Mouse (Mus musculus): ENCODE results near the gene Crocc. TPM values are rescaled to one million over a fixed set of nuclear protein-coding genes. Genes with fewer than 3 reads are reported as not detected.

The Crocc gene
- not detected for polyA plus RNA-seq (2014; fragmentation: Illumina TruSeq; extraction: RNeasy Lipid Tissue Mini Kit (QIAGEN cat#74804); ENCODE audit: low read depth, low replicate concordance)

DNA sequence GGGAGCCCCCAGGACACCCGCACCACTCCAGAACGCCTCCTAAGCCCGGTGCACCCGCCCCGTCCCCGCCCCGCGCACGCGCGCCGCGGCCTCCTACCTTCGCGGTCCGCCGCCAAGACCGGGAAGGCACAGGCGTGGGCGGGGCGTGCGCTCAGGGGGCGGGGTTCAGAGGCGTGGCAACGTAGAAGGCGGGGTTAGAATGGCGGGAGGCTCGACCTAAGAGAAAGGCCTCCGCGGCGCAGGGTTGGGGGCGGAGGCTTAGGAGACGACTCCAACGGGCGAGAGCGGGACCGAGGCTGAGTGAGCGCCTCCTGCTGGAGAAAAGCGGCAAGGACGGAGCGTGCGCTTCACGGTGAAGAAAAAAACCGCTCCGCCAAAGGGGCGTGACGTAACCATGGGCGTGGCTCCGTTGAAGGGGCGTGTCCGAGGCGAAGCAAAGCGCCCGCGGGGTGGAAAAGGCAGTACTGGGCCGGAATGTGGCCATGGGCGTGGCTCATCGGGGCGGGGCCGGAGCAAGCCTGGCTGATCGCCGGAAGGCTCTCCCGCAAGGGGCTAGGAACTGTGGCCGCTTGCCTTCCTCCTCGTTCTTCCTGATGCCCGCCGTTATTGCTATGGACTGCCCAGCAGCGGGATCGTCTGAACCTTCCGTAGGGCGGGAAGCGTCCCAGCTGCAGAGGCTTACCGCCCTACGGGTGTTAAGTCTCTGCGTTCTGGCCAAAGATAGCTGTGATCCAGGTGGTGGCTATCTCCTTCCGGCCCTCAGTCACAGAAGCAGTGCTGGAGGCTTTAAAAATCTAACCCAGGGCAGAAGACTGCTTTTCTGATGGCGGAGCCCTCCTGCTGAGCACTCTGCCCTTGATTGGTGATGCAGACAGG, at the start of gene Crocc:
TSS of gene Crocc (minus strand) at position 125 of the 876 bp plus-strand sequence.

DNA sequence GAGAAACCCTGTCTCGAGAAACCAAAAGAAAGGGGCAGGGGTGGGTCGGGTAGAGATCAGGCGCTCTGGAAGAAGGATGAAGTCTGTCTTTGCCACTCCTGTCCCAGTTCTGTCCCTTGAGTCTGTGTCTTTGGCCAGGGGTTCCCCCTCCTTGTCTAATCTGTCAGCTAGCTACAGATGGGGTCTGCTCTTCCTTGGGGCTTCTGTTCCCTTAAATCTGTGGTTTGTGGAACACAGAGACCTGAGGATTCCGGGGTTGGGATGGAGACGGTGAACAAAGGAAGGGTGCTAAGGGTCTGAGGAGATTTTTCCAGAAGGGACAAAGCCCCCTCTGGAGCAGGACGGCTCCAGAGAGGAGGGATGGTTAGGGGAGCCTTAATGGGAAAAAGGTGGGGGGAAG, 27.7 kb upstream of the Crocc start, which contains the start of gene Spata21:
TSS of gene Spata21 (plus strand) at position 301 of the 400 bp plus-strand sequence.

DNA sequence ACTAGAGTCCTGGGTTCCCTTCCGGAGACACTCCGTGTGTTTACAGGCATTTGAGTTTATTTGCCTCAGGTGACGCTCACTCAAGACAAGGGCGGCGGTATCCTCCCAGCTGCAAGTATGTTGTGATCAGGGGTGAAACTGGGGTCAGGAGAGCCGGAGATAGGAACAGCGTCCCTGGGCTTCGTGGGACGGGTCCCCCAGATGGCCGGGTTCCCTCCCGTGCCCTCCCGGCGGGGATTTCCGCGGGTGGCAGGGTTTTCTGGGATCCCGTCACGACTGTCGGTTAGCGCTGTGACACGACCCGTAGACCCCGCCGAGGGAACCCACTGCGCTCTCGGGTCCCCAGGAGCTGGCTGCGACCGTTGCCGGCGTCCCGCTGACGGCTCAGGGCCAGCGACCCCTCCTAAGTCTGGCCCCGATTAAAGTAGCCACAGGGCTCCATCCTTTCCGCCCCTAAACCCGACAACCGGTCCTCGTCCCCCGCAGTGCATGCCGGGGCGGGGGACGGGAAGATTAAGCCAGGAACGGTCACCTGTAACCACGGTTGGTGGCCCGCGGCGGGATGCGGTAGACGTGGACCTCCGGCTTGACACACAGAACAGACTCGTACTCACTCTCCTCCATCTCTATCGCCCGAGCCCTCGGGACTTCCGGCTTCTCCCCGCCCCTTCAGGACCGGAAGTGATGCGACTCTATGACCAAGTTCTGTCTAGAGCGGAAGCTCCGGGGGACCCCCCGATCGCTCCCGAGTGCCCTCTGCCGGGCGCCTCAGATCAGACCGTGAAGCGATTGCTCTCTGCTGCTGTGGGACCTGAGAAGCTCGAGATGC, 17.5 kb upstream of the Crocc start, which contains the start of gene Necap2:
TSS of gene Necap2 (minus strand) at position 677 of the 829 bp plus-strand sequence.

DNA sequence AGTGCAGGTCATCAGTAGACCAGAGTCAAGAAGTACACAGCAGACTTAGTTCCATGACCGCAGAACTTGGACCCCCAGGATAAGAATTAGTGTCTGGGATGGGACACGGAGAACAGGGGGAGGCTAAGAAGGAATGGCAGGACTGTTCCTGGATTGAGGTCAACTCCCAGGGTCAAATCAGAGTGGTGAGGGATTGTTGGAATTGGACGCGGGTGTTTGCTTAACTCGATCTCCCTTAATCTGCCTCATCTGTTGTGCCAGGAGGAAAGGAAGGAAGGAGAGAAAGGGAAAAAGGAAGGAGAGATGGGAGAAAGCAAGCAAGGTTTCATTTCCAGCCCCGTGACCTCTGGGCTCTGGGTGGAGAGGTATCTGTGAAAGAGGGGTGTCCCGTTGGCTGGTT, 50.2 kb downstream of the Crocc start, which contains the start of gene Mfap2:
TSS of gene Mfap2 (plus strand) at position 301 of the 400 bp plus-strand sequence.

DNA sequence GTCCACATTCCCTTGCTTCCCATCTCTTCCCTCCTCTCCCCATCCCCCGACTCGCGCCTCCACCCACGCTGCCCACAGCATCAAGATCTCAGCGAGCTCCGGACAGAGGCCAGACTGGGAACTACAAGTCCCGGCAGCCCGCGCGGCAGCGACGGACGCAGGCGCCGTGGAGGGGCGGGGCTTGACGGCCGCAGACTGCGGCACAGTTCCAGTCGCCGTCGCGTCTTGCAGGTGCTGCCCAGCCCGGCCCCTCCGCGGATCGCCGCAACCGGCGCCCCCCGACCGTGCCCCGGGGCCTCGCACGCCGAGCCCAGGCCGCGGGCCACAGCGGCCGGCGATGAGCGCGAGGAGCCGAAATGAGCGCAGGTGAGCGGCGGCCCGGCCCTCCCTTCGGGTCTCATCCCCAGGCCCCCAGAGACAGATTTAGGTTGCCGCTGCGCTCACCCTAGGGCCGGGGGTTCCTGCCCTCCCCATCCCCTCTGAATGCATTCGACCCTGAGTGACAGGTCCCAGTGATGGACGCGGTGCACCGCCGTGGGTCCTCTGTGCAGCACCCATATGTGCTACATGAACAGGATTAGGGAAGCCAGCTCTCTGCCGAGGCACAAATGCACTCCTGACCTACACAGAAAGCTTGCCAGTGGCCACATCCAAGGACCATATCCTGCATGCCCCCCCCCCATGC, 73.5 kb downstream of the Crocc start, which contains the start of gene Atp13a2:
TSS of gene Atp13a2 (plus strand) at position 163 of the 685 bp plus-strand sequence.

Other genes with a start within 250 kb of the Crocc start
- not detected for gene Padi3, start 249.9 kb downstream of the Crocc start, polyA plus RNA-seq (2014; fragmentation: Illumina TruSeq; extraction: RNeasy Lipid Tissue Mini Kit (QIAGEN cat#74804); ENCODE audit: low read depth, low replicate concordance)
- gene Padi1, start 214.8 kb downstream of the Crocc start, polyA plus RNA-seq (2014; fragmentation: Illumina TruSeq; extraction: RNeasy Lipid Tissue Mini Kit (QIAGEN cat#74804); ENCODE audit: low read depth, low replicate concordance), result not detected
- 1.1 TPM for gene Padi2, start 154.2 kb downstream of the Crocc start, polyA plus RNA-seq (2014; fragmentation: Illumina TruSeq; extraction: RNeasy Lipid Tissue Mini Kit (QIAGEN cat#74804); ENCODE audit: low read depth, low replicate concordance)
- 149 TPM for gene Sdhb, start 99.3 kb downstream of the Crocc start, polyA plus RNA-seq (2014; fragmentation: Illumina TruSeq; extraction: RNeasy Lipid Tissue Mini Kit (QIAGEN cat#74804); ENCODE audit: low read depth, low replicate concordance)
- gene Atp13a2, start 73.7 kb downstream of the Crocc start, polyA plus RNA-seq (2014; fragmentation: Illumina TruSeq; extraction: RNeasy Lipid Tissue Mini Kit (QIAGEN cat#74804); ENCODE audit: low read depth, low replicate concordance), result 0.93 TPM
- gene Mfap2, start 50.1 kb downstream of the Crocc start, polyA plus RNA-seq (2014; fragmentation: Illumina TruSeq; extraction: RNeasy Lipid Tissue Mini Kit (QIAGEN cat#74804); ENCODE audit: low read depth, low replicate concordance), result not detected
- gene Necap2, start 17.8 kb upstream of the Crocc start, polyA plus RNA-seq (2014; fragmentation: Illumina TruSeq; extraction: RNeasy Lipid Tissue Mini Kit (QIAGEN cat#74804); ENCODE audit: low read depth, low replicate concordance), result 5.8 TPM
- not detected for gene Spata21, start 27.8 kb upstream of the Crocc start, polyA plus RNA-seq (2014; fragmentation: Illumina TruSeq; extraction: RNeasy Lipid Tissue Mini Kit (QIAGEN cat#74804); ENCODE audit: low read depth, low replicate concordance)
- gene Szrd1, start 79.2 kb upstream of the Crocc start, polyA plus RNA-seq (2014; fragmentation: Illumina TruSeq; extraction: RNeasy Lipid Tissue Mini Kit (QIAGEN cat#74804); ENCODE audit: low read depth, low replicate concordance), result 19.0 TPM
- 3.4 TPM for gene Fbxo42, start 87.4 kb upstream of the Crocc start, polyA plus RNA-seq (2014; fragmentation: Illumina TruSeq; extraction: RNeasy Lipid Tissue Mini Kit (QIAGEN cat#74804); ENCODE audit: low read depth, low replicate concordance)
- not detected for gene Rsg1, start 153.4 kb upstream of the Crocc start, polyA plus RNA-seq (2014; fragmentation: Illumina TruSeq; extraction: RNeasy Lipid Tissue Mini Kit (QIAGEN cat#74804); ENCODE audit: low read depth, low replicate concordance)
- 0.61 TPM for gene Arhgef19, start 178.9 kb upstream of the Crocc start, polyA plus RNA-seq (2014; fragmentation: Illumina TruSeq; extraction: RNeasy Lipid Tissue Mini Kit (QIAGEN cat#74804); ENCODE audit: low read depth, low replicate concordance)
- 0.12 TPM for gene Epha2, start 240.7 kb upstream of the Crocc start, polyA plus RNA-seq (2014; fragmentation: Illumina TruSeq; extraction: RNeasy Lipid Tissue Mini Kit (QIAGEN cat#74804); ENCODE audit: low read depth, low replicate concordance)